Mouse (Mus musculus): ENCODE measurements around the gene Taar5.

- no peak for TF ChIP-seq CTCF (IDR thresholded peaks at IDR 0.05; ENCODE audit: insufficient read depth, low read depth, low read length)
- TF ChIP-seq POLR2A (IDR thresholded peaks at IDR 0.05; ENCODE audit: insufficient read depth, low read depth, low read length) = no peak
Observed at GRCm38 (mm10) chr10:24007034-24007433, 36.5 kb downstream of the Taar5 start.
